Mouse (Mus musculus) cerebellum, adult 9-11 months (tissue): ENCODE measurements around the gene Gsap.
A peak's percentile ranks its signal among the peaks of the same experiment; 100 is the strongest.
"Not testable (repeated sequence)": the region's sequence is repeated elsewhere in the genome, so short reads cannot be mapped to it uniquely, and the experiment has no call there.

Experiments
- DNase-seq: peaks from one replicate; pipeline ENCODE4 v3.0.0; 2022

Gene Gsap

GRCm38 (mm10) chr5:21185764-21186685, at the start of gene Gsap:
Gsap (plus strand) TSS chr5:21186255.
- peak; percentile 69 for DNase-seq

GRCm38 (mm10) chr5:21136575-21136974, 49.5 kb upstream of the Gsap start:
- no peak for DNase-seq

DNA sequence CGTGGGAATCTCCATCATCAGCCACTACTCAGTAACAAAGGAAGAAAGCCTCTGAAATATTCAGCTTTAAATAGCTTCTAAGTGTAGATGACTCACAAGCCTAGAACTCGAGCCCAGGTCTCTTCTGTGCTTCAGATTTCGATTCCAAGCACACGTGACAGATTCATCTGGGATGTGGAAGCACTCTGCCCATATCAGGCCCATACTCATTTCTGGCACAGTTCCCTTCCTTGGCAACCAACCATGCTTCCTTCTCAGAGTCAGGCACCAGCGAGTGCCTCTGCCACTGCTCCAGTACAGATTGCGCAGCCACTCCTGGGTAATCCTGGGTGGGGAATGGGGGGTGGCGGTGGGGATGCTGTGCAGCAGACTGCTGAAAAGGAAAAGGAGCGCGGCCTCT, 46.5 kb upstream of the Gsap start:
- peak; percentile 20 for DNase-seq

GRCm38 (mm10) chr5:21141133-21141551, 44.9 kb upstream of the Gsap start:
- DNase-seq = not testable (repeated sequence)

DNA sequence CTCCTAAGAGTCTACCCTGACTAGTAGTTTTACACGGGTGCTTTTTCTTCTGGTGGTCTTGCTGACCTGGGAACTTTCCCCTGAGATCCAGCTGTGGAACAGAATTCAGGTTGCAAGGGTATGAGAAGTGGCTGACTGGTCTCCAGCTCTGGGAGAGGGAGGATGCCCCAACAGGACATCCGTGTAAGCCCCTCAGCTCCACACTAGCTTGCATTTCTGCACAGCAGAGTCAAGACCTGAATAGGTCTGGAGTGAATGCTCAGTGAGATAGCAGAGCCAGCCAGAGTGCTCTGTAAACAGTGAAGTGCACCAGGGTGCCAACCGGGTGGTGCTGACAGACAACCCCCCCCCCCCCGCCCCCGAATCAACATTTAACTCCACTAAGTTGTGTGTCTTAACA, 44.4 kb upstream of the Gsap start:
- DNase-seq = no peak

- no peak for DNase-seq
Measured at GRCm38 (mm10) chr5:21143032-21143431, 43.0 kb upstream of the Gsap start.

DNA sequence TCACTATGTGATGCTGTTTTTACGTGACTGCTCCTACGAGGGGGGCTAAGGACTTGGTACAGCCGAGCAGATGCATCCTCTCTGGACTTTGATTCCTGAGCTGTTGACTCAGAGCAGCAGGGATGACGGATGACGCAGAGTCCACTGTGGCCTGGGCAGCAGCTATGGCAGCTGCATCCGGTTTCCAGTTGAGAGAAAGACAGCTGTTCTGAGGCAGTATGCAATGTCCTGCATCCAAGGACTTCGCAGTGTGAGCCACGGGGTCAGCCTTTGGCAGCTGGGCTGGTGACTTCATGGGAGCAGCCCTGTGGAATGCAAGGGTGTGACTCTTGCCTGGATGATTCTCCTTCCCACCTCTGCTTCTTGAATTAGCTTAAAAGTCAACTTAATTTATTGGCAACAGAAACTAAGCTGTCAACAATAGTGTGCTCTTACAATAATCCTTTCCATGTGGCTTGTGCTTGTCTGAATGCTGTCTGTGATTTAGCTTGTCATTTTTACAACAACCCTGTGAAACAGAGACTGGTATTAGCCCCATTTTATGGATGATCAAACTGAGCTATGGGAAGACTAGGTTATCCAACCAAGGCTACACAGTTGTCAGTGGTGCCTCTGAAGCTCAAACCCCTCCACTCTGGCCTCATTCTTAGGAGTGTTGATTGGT, 41.4 kb upstream of the Gsap start:
- no peak for DNase-seq

DNA sequence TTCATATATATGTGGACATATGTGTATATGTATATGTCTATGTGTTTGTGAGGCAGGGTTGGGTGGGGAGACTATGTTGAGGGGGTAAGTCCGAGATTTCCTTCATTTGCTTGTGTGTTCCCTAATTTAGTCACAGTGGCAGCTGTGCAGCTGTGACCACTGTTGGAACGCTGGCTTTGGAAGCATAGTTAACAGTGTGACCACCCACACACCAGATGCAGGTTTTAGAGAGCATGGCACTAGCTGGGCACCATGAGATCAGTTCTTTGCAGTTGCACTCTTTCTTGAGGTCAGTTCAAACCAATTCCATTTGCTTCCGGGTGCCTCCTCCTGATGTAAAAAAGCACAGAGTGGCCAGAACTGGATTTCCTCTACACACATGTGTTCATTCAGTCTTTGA, 37.7 kb upstream of the Gsap start:
- no peak for DNase-seq

DNA sequence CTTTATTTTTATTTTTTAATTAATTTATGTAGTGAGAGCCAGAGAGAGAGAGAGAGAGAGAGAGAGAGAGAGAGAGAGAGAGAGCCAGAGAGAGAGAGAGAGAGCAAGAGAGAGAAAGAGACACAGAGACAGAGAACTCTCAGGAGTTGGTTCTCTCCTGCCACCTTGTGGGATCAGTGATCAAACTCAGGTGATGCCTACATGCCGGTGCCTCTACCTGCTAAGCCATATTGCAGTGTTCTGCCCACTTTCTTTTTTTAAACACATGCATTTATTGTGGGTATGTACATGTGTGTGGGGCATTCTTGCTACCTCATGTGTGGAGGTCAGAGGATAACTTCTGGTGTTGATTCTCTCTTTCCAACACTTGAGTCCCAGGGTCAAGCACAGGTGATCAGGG, 32.4 kb upstream of the Gsap start:
- DNase-seq = no peak

DNA sequence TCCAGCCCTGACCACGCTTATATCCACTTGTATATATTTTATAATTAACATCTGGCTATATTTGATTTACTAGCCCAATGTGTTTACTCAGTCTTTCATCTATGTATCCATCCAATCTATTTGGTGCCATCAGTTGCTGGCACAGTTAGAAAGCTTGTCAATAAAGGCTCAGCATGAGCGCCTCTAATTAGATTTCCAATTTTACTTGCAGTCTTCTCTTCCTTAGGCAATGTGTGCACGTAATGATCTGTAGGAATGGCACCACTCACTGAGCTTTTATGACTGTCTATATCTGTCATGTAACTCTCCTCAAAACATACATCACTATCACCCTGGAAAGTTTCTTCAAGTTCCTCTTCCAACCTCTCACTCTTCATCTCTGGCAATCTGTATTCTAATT, 29.3 kb upstream of the Gsap start:
- DNase-seq = no peak

DNA sequence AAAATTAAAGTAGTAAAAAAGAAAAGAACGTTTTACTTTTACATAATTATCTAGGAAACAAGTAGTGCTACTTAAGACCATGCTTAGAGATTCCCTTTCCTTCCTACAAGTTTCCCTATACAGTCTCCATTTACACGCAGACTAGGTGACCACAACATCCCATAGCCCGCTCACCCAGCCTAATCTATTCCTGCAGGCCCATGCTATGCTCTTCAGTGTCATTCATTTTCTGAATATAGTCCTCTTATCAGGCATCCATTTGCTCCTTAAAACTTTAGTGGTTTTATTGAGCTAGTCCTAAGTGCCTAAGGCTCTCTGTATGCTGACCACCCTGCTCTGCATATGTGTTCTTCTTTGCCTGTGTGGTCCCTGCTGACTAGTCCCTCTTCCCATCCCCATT, 26.5 kb upstream of the Gsap start:
- DNase-seq = no peak

- no peak for DNase-seq
Measured at GRCm38 (mm10) chr5:21160781-21161180, 25.3 kb upstream of the Gsap start.

- DNase-seq = no peak
Measured at GRCm38 (mm10) chr5:21163421-21163820, 22.6 kb upstream of the Gsap start.

DNA sequence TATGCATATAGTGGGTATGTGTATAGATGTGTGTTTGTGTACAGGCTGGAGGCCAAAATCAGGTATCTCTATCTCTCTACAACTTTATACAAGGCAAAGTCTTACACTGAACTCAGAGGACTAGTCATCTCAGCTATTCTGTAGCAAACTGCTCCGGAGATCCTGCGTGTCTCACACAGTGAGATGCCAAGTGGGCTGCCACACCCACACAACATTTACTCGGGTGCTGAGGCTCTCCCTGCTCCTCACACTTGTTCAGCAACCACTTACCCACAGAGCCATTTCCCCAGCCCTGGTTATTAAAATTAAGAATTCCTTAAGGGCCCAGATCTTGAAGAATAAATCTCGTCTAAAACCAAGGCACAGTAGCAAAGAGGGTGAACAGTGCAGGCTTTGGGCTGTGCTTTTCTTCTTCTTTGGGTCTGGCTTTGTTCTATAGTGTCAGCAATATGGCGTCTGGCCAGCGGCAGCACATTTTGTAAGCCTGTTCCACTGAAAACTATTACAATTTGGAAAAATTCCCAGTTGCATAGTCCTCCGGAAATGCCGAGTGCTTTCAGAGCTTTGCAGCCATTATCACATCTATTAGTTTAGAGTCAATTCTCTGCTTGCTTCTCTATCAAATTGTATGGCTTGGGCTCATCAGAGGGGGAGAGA, 17.2 kb upstream of the Gsap start:
- peak; percentile 12 for DNase-seq

DNA sequence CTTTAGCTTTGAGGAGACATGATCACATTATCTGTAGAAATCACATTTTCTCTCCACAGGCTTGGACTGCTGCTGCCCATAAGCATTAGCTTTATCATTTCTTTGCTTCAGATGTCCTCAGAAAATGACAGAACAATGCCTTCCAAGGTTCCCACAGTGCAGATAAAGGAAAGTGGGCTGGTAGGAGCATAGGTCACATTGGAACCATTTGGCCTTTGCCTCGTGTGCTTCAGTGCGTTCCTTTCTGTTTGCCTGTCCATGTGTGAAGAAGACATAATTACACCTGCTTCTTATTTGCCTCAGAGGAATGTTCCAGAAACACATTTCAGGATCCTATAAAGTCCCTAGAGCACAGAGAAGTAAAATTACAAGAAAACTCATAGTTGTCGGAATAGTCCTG, 16.7 kb upstream of the Gsap start:
- no peak for DNase-seq

DNA sequence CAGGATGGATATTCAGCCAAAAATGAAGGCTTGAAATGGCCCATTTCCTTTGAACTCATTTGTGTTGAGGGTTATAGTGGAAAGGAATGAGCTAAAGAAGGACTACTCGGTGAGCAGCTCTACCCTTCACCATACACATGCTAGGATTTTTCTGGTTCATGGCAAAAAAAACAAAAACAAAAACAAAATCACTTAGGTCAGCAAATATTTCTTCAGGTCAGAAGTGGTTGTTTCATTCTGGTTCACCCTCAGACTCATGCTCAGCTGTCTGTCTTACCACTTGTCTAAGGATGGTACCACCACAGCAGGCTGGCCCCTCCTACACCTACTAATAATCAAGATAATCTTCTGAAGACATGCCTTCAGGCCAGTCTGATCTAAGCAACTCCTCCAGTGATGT, 16.2 kb upstream of the Gsap start:
- DNase-seq = no peak

DNA sequence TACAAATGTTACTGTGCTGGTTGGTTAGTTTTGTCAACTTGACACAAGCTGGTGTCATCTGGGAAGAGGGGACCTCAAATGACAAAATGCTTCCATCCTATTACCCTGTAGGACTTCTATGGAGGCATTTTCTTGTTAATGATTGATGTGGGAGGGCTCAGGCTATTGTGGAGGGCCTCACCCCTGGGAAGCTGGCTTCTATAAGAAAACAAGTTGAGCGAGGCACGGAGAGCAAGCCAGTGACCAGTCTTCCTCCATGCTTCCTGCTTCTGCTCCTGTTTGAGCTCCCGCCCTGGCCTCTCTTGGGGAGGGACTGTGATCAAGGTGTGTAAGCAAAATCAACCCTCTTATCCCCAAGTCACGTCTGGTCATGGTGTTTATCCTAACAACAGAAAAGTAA, 15.6 kb upstream of the Gsap start:
- no peak for DNase-seq

GRCm38 (mm10) chr5:21170898-21171297, 15.2 kb upstream of the Gsap start:
- no peak for DNase-seq

DNA sequence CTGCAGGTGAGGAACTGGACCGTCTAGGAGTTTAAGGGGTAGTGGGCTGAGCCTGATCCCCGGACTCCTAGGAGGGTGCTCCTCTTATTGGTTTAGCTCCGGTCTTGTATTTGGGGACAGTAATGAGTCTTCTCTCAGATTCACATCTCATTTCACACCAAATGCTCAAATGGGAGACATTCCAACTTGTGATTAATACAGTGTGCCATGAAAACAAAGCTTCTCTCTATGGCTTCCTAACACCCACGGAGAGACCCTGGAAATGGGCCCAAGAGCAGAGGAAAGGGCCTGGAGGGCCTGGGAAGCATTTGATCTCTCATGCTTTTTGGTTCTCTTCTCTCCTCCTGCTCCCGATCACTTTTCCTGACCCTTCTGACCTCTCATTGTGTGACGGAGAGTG, 14.7 kb upstream of the Gsap start:
- DNase-seq = peak; percentile 47

- peak; percentile 14 for DNase-seq
Measured at GRCm38 (mm10) chr5:21172316-21172715, 13.7 kb upstream of the Gsap start.

DNA sequence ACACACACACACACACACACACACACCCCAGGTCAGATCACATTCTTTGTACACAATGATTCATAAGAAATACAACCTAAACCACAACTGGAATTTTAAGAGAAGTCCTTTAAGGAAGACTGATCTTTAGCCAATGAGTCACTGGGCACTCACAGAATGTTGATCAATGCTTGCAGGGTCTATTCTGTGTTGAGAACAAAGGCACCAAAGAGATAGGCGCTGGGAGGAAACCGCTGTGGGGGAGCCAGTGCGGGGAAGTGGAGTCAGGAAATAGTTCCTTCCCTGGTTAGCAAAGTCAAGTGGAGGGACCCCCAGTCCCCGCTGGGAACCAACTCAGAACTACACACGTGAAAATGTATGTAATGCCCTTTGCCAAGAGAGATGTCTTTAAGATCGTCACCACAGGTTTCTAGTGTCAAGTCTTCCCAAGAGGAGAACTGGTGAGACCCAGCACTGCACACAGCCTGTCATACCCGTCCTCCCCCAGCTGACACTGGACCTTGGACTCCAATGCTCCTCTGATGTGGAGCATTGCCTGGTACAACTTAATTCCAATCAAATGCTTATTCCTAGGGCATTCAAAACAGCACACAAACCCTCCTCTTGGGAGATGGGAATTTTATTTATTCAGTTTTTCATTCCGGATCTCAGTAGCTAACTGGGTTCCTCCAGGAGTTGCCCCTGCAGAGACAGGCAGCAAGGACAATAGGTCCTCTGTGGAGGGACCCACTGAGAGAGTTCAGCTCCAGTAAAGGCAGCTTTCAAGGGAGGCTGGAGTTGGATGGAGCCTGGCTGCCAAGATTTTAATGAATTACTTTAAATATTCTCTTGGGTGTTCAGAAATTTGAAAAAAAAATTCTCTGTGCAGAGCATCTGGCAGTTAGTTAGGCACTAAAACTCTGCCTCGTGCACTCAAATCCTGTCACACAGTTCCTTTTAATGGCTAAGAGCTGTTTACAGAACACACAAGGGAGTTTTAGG, 10.6 kb upstream of the Gsap start:
- peak; percentile 16 for DNase-seq

- DNase-seq = no peak
Measured at GRCm38 (mm10) chr5:21179496-21179895, 6.6 kb upstream of the Gsap start.

DNA sequence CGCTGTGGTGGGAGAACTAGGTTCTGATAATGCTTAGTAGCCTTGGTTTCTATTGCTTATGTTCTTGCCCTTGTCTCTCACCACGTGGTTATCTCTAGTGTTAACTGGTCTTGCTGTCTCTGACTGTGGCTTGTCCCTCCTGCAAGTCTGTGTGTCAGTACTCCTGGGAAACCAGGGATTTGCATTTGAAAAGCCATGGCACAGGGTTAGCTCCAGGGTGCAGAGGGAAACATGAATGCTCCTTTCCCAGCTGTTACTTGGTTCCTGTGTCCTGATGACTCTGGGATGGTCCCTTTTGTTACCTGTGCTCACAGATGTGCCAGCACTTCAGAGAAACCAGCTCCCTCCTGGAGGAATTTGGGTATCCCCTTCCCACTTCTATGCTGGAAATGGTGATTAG, 3.0 kb upstream of the Gsap start:
- DNase-seq = not testable (repeated sequence)
